Mouse (Mus musculus): ENCODE results near the gene Tymp. TPM values are rescaled to one million over a fixed set of nuclear protein-coding genes. Genes with fewer than 3 reads are reported as not detected.

Tymp gene
- total RNA-seq, 2 experiments from 2014 or later = 3.4 to 9.8 TPM

DNA sequence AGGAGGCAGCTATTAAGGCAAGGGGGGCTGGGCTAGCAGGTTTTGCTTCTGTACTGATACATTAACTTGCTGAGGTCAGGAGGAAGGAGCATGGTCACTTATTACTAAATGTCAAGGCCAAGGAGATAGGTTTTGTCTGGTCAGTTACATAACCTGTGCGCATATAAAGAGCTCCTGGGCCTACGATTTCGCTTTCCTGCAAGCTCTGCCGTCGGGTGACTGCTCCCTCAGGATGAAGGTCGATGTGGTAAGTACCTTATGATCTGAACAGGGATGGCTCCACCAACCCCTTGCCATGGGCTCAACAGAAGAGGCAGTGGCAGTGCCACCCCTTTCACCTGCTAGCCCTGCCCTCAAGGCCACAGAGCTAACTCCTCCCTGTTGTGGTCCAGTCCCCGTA, 42.6 kb downstream of the Tymp start, which contains the start of gene Miox:
Miox (plus strand) TSS at position 128 of the 400 bp plus-strand sequence.
- no peak for DNase-seq

DNA sequence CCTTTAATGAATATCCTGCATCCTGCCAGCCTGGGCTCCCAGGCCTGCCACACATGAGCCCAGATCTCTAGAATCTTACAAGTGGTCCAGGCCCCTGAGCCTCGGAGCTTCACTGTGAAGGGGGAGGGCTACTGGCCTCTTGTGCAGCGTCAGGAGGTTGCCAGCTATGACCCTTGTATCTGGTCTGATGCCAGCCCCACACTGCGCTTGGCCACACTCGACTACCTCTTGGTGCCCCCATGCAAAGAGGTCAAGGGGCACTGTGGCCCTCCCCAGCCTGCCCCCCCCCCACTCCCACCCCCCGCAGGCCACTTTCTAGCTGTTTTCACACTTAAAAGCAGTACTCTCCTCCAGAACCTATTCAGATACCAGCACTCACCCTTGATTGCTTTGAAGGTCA, 50.4 kb downstream of the Tymp start:
- DNase-seq = no peak

DNA sequence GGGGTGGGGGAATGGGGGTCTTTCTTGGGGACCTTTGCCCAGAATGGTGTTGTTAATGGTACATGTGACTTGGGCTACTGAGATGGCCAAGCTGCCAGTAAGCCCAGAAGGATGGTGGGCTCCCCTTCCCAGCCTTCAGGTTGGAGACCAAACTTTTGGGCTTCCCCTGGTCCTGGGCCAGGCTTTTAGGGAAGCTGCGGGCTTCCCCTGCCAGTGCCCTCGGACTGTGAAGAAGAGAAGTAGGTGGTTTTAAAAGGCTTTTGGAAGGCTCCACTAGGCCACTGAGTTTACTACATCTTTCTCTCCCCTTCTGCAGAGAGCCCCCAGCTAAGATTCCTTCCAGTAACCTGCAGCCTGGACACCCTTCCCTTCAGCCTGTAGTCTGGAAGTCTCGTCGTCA, 53.2 kb downstream of the Tymp start:
- no peak for DNase-seq

DNA sequence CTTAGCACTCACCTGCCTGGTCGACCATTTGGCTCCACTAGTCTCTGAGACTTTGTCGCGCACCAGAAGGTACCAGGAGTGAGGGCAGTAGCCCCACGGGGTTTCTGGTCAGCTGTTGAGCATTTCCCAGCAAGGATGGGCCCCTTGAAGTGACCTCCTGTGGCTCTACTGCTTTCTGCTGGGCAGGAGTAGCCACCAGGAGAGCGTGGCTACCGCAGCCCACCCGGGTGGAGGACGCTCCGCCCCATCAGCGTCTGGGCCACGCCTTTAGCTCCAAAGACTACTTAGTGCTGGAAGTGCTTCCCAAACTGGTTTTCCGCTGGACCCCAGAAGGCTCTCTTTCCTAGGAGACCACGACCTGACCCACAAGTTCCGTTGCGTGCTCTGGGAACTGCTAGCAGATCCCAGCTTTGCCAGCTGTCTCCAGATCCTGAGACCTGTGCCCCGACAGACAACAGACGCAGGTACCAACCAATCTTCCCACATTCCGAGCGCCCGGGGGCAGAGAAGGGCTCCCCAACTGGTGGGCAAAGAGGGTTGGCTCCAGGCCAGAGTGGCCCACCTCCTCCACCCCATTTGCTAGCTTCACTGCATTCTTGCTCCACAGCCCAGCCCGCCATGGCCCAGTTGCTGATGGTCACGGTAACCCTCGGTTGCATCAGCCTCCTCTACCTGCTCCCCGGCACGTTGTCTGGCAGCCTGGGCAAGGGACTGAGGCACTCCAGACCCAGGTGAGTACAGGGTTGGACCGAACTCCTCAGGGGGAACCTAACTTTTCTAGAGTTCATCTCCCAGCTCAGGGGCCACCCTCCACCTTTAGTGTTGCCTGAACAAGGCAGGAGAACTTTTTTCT, 53.9 kb downstream of the Tymp start, which contains the start of gene Adm2:
Adm2 (plus strand) TSS at position 51 of the 853 bp plus-strand sequence.
- no peak for DNase-seq

Other genes with a start within 250 kb of the Tymp start
- gene Hdac10, start 248.3 kb downstream of the Tymp start, total RNA-seq (2021) = 10 to 100 TPM; 10.5 to 17.8 TPM
- 10 to 100 TPM; 10.1 to 19.3 TPM for gene Mapk12, start 236.3 kb downstream of the Tymp start, total RNA-seq (2021)
- gene Mapk11, start 227.4 kb downstream of the Tymp start, total RNA-seq (2021) = 1 to 10 TPM; 5.1 to 7.3 TPM
- 100 to 1,000 TPM in 1 of 2 experiments, 10 to 100 TPM in 1; 96.8 to 105 TPM for gene Plxnb2, start 196.3 kb downstream of the Tymp start, total RNA-seq (2021)
- gene Dennd6b, start 180.5 kb downstream of the Tymp start, total RNA-seq (2021) = 1 to 10 TPM; 4.7 to 7.4 TPM
- gene Ppp6r2, start 165.5 kb downstream of the Tymp start, total RNA-seq (2021) = 10 to 100 TPM; 41.8 to 52.0 TPM
- gene Sbf1, start 61.7 kb downstream of the Tymp start, total RNA-seq (2021) = 10 to 100 TPM; 80.3 to 85.7 TPM
- not detected for gene Adm2, start 54.3 kb downstream of the Tymp start, total RNA-seq (2021)
- 1 to 10 TPM; 1.8 to 3.3 TPM for gene Miox, start 42.6 kb downstream of the Tymp start, total RNA-seq (2021)
- 10 to 100 TPM; 38.6 to 41.9 TPM for gene Lmf2, start 21.4 kb downstream of the Tymp start, total RNA-seq (2021)
- 100 to 1,000 TPM in 1 of 2 experiments, 10 to 100 TPM in 1; 89.2 to 103 TPM for gene Ncaph2, start 21.3 kb downstream of the Tymp start, total RNA-seq (2021)
- gene Sco2, start 3.2 kb downstream of the Tymp start, total RNA-seq (2021) = 10 to 100 TPM; 34.7 to 43.7 TPM
- 1 to 10 TPM; 1.4 to 1.5 TPM for gene Odf3b, start 2.2 kb upstream of the Tymp start, total RNA-seq (2021)
- gene Klhdc7b, start 7.9 kb upstream of the Tymp start, total RNA-seq (2021) = under 1 TPM in 1 of 2 experiments, not detected in 1; 0.06 TPM
- gene Syce3, start 33.5 kb upstream of the Tymp start, total RNA-seq (2021) = not detected
- 100 to 1,000 TPM; 554 to 660 TPM for gene Cpt1b, start 48.8 kb upstream of the Tymp start, total RNA-seq (2021)
- gene C730034F03Rik, start 52.5 kb upstream of the Tymp start, total RNA-seq (2021) = 1 to 10 TPM; 2.5 to 3.5 TPM
- 1 to 10 TPM; 5.6 to 9.2 TPM for gene Gm44502, start 52.7 kb upstream of the Tymp start, total RNA-seq (2021)
- gene Chkb, start 52.9 kb upstream of the Tymp start, total RNA-seq (2021) = 100 to 1,000 TPM; 106 to 128 TPM
- gene Mapk8ip2, start 76.9 kb upstream of the Tymp start, total RNA-seq (2021) = 10 to 100 TPM in 1 of 2 experiments, 1 to 10 TPM in 1; 6.9 to 12.7 TPM
- 10 to 100 TPM; 26.6 to 29.5 TPM for gene Arsa, start 100.4 kb upstream of the Tymp start, total RNA-seq (2021)
- 10 to 100 TPM; 54.1 to 67.5 TPM for gene Shank3, start 122.6 kb upstream of the Tymp start, total RNA-seq (2021)
- under 1 TPM; 0.45 to 0.76 TPM for gene Acr, start 191.3 kb upstream of the Tymp start, total RNA-seq (2021)
- gene Rabl2, start 214.9 kb upstream of the Tymp start, total RNA-seq (2021) = 10 to 100 TPM in 1 of 2 experiments, 1 to 10 TPM in 1; 9.2 to 11.1 TPM

All from adrenal gland, postnatal 10 days (tissue).